Comparison of ENCODE assay signal across 15 mouse cellular contexts in genomic region chr3:133151629-133152028, GRCm38 (mm10).
"Had no signal": no experiment of that assay in that cellular context is flagged by ENCODE, and none has a peak within 500 bp of the region (broad histone marks: within the 10 kb centered on the region; RNA-seq: fewer than 3 reads in every experiment).

No protein-coding gene starts in this region.

- H3K27me3 ChIP-seq: limb, embryonic 12.5 days; stomach, embryonic 15.5 days had no signal

- ATAC-seq: intestine, postnatal 0 days; lung, postnatal 0 days; midbrain, embryonic 16.5 days had no signal

- H3K9me3 ChIP-seq: limb, embryonic 12.5 days; stomach, embryonic 15.5 days had no signal

- H3K4me3 ChIP-seq: limb, embryonic 12.5 days; stomach, embryonic 15.5 days had no signal

- H3K4me2 ChIP-seq: limb, embryonic 12.5 days; stomach, embryonic 15.5 days had no signal

- H3K27ac ChIP-seq: kidney, postnatal 0 days; limb, embryonic 12.5 days; stomach, embryonic 15.5 days had no signal

- H3K4me1 ChIP-seq: limb, embryonic 12.5 days; stomach, embryonic 15.5 days had no signal

- DNase-seq: kidney, adult 9 months; kidney, postnatal 36 days; layer of hippocampus, adult 9-11 months; layer of hippocampus, postnatal 36 days; lung, adult 2 months; lung, postnatal 36 days; right cerebral cortex, postnatal 14 days; thymus, adult 2 months; thymus, postnatal 25 days had no signal

- H3K9ac ChIP-seq: limb, embryonic 12.5 days; stomach, embryonic 15.5 days had no signal

- H3K36me3 ChIP-seq: limb, embryonic 12.5 days; stomach, embryonic 15.5 days had no signal
